Mouse (Mus musculus) CH12.LX (cell line): ENCODE measurements around the gene Taf1a. TPM values are rescaled to one million over a fixed set of nuclear protein-coding genes. Genes with fewer than 3 reads are reported as not detected.

ENCODE experiments used
- DNase-seq: peaks from one replicate; pipeline ENCODE4 v3.0.0-alpha.2; 2013; ENCODE audit errors: extremely low read depth
- H3K27ac ChIP-seq: 2 replicates; pipeline ENCODE4 v1.5.1; 2012; ENCODE audit warnings: low read depth, mild to moderate bottlenecking, control low read depth, moderate library complexity; ENCODE audit not compliant: insufficient read depth
- H3K27me3 ChIP-seq: replicated peaks from 2 replicates; pipeline ENCODE3; 2012; ENCODE audit warnings: inconsistent platforms
- H3K36me3 ChIP-seq, 2 experiments: replicated peaks in 1 of 2; 2 replicates each; pipeline versions ENCODE3 to v1.6.1; 2012; ENCODE audit warnings: inconsistent platforms in 1 of 2, low read length in 1 of 2, mild to moderate bottlenecking in 1 of 2, mixed read lengths in 1 of 2, moderate library complexity in 1 of 2; ENCODE audit not compliant: control insufficient read depth in 1 of 2, insufficient read depth in 1 of 2
- H3K4me1 ChIP-seq, 2 experiments: 2 replicates each; pipeline ENCODE4 v1.6.1; 2012; ENCODE audit warnings: inconsistent platforms in 1 of 2, moderate library complexity in 1 of 2; ENCODE audit not compliant: insufficient read depth in 2 of 2, control insufficient read depth in 1 of 2
- H3K4me2 ChIP-seq: 2 replicates; pipeline ENCODE4 v1.6.1; 2012; ENCODE audit warnings: low read depth, mild to moderate bottlenecking, control low read depth; ENCODE audit not compliant: poor library complexity, insufficient read depth, severe bottlenecking
- H3K4me3 ChIP-seq, 3 experiments: fragments of 150-350 bp in 1 of 3; sonication (generic) in 1 of 3; replicated peaks in 1 of 3; 2 replicates each; pipeline versions ENCODE3 to v1.5.1; 2011 to 2012; ENCODE audit warnings: low read depth in 2 of 3, low read length in 2 of 3, mild to moderate bottlenecking in 2 of 3, moderate library complexity in 2 of 3, control low read depth in 1 of 3, improper control_type of control experiment in 1 of 3, inconsistent platforms in 1 of 3, mixed read lengths in 1 of 3; ENCODE audit not compliant: poor library complexity in 1 of 3
- H3K79me2 ChIP-seq: replicated peaks from 2 replicates; pipeline ENCODE4 v1.6.1; 2012; ENCODE audit warnings: mild to moderate bottlenecking, moderate library complexity; ENCODE audit not compliant: control insufficient read depth, poor library complexity, insufficient read depth, severe bottlenecking; ENCODE audit errors: extremely low read depth
- H3K9ac ChIP-seq: 2 replicates; pipeline ENCODE4 v1.6.1; 2012; ENCODE audit warnings: low read depth, mild to moderate bottlenecking, control low read depth, moderate library complexity; ENCODE audit not compliant: insufficient read depth
- H3K9me3 ChIP-seq: replicated peaks from 2 replicates; pipeline ENCODE3; 2012; ENCODE audit warnings: low read length, inconsistent platforms, mixed read lengths
- BHLHE40 ChIP-seq: IDR thresholded peaks from 2 replicates; pipeline ENCODE4 v1.6.1; 2011; ENCODE audit warnings: mild to moderate bottlenecking, low read depth, low read length, improper control_type of control experiment
- CHD1 ChIP-seq: IDR thresholded peaks from 2 replicates; pipeline ENCODE4 v1.6.1; 2012; ENCODE audit warnings: low read depth, low read length, improper control_type of control experiment, inconsistent platforms
- CHD2 ChIP-seq: IDR thresholded peaks from 2 replicates; pipeline ENCODE4 v1.6.1; 2011; ENCODE audit warnings: low read length, improper control_type of control experiment
- CTCF ChIP-seq, 2 experiments: IDR thresholded peaks in 1 of 2; conservative IDR thresholded peaks in 1 of 2; 2 replicates each; pipeline ENCODE4 v1.5.1; 2011 to 2012; ENCODE audit warnings: low read depth in 2 of 2, low read length in 2 of 2, improper control_type of control experiment in 1 of 2, inconsistent platforms in 1 of 2, mild to moderate bottlenecking in 1 of 2, moderate library complexity in 1 of 2
- E2F4 ChIP-seq: IDR thresholded peaks from 2 replicates; pipeline ENCODE4 v1.6.1; 2011; ENCODE audit warnings: low read depth, low read length, improper control_type of control experiment; ENCODE audit not compliant: insufficient replicate concordance
- ELF1 ChIP-seq: IDR thresholded peaks from 2 replicates; pipeline ENCODE4 v1.6.1; 2014; ENCODE audit warnings: low read depth, mild to moderate bottlenecking, inconsistent platforms, low read length, improper control_type of control experiment
- EP300 ChIP-seq: IDR thresholded peaks from 2 replicates; pipeline ENCODE4 v1.6.1; 2011; ENCODE audit warnings: low read length, improper control_type of control experiment
- ETS1 ChIP-seq: conservative IDR thresholded peaks from 2 replicates; pipeline ENCODE4 v1.6.1; 2012; ENCODE audit warnings: low read depth, mild to moderate bottlenecking, inconsistent platforms, low read length, improper control_type of control experiment, moderate library complexity
- GABPA ChIP-seq: IDR thresholded peaks from 2 replicates; pipeline ENCODE4 v1.6.1; 2012; ENCODE audit warnings: low read depth, low read length, improper control_type of control experiment, inconsistent platforms; ENCODE audit not compliant: insufficient replicate concordance
- HCFC1 ChIP-seq: IDR thresholded peaks from 2 replicates; pipeline ENCODE4 v1.6.1; 2012; ENCODE audit warnings: low read depth, mild to moderate bottlenecking, inconsistent platforms, low read length, improper control_type of control experiment
- IRF4 ChIP-seq: IDR thresholded peaks from 2 replicates; pipeline ENCODE4 v1.6.1; 2014; ENCODE audit warnings: low read depth, mild to moderate bottlenecking, inconsistent platforms, low read length, improper control_type of control experiment
- JUN ChIP-seq: IDR thresholded peaks from 2 replicates; pipeline ENCODE4 v1.6.1; 2011; ENCODE audit warnings: low read depth, mild to moderate bottlenecking, low read length, improper control_type of control experiment, moderate library complexity; ENCODE audit not compliant: insufficient read depth
- JUND ChIP-seq: conservative IDR thresholded peaks from 2 replicates; pipeline ENCODE4 v1.6.1; 2011; ENCODE audit warnings: low read depth, low read length, improper control_type of control experiment
- KAT2A ChIP-seq: IDR thresholded peaks from 2 replicates; pipeline ENCODE4 v1.6.1; 2012; ENCODE audit warnings: low read length, improper control_type of control experiment, inconsistent platforms; ENCODE audit not compliant: insufficient replicate concordance
- MAFK ChIP-seq: IDR thresholded peaks from 2 replicates; pipeline ENCODE4 v1.6.1; 2011; ENCODE audit warnings: low read length, improper control_type of control experiment; ENCODE audit not compliant: insufficient replicate concordance
- MAX ChIP-seq: IDR thresholded peaks from 2 replicates; pipeline ENCODE4 v1.6.1; 2011; ENCODE audit warnings: low read length, improper control_type of control experiment
- MAZ ChIP-seq: IDR thresholded peaks from 2 replicates; pipeline ENCODE4 v1.6.1; 2012; ENCODE audit warnings: low read depth, mild to moderate bottlenecking, inconsistent platforms, low read length, improper control_type of control experiment, moderate library complexity
- MEF2A ChIP-seq: IDR thresholded peaks from 2 replicates; pipeline ENCODE4 v1.6.1; 2014; ENCODE audit warnings: low read depth, mild to moderate bottlenecking, inconsistent platforms, low read length, improper control_type of control experiment, borderline replicate concordance
- MXI1 ChIP-seq: IDR thresholded peaks from 2 replicates; pipeline ENCODE4 v1.6.1; 2011; ENCODE audit warnings: mild to moderate bottlenecking, low read depth, low read length, improper control_type of control experiment
- MYC ChIP-seq: IDR thresholded peaks from 2 replicates; pipeline ENCODE4 v1.6.1; 2011; ENCODE audit warnings: low read depth, mild to moderate bottlenecking, improper control_type of control experiment, low read length
- NELFE ChIP-seq: IDR thresholded peaks from 2 replicates; pipeline ENCODE4 v1.6.1; 2011; ENCODE audit warnings: low read depth, low read length, improper control_type of control experiment
- NRF1 ChIP-seq: IDR thresholded peaks from 2 replicates; pipeline ENCODE4 v1.6.1; 2014; ENCODE audit warnings: low read depth, mild to moderate bottlenecking, inconsistent platforms, low read length, improper control_type of control experiment, moderate library complexity
- PAX5 ChIP-seq: IDR thresholded peaks from 2 replicates; pipeline ENCODE4 v1.6.1; 2012; ENCODE audit warnings: low read length, inconsistent platforms, mixed read lengths
- POLR2A ChIP-seq: IDR thresholded peaks from 2 replicates; pipeline ENCODE4 v1.6.1; 2011; ENCODE audit warnings: low read depth, mild to moderate bottlenecking, improper control_type of control experiment, low read length
- POLR2AphosphoS2 ChIP-seq: IDR thresholded peaks from 2 replicates; pipeline ENCODE4 v1.6.1; 2011; ENCODE audit warnings: low read depth, low read length, improper control_type of control experiment
- RAD21 ChIP-seq: IDR thresholded peaks from 2 replicates; pipeline ENCODE4 v1.6.1; 2011; ENCODE audit warnings: low read depth, mild to moderate bottlenecking, low read length, improper control_type of control experiment, moderate library complexity
- RCOR1 ChIP-seq: conservative IDR thresholded peaks from 2 replicates; pipeline ENCODE4 v1.6.1; 2012; ENCODE audit warnings: low read depth, mild to moderate bottlenecking, inconsistent platforms, low read length, improper control_type of control experiment
- SIN3A ChIP-seq: IDR thresholded peaks from 2 replicates; pipeline ENCODE4 v1.6.1; 2012; ENCODE audit warnings: low read length, improper control_type of control experiment, inconsistent platforms
- TBP ChIP-seq: conservative IDR thresholded peaks from 2 replicates; pipeline ENCODE4 v1.6.1; 2011; ENCODE audit warnings: low read depth, low read length, improper control_type of control experiment
- TCF12 ChIP-seq: IDR thresholded peaks from 2 replicates; pipeline ENCODE4 v1.6.1; 2014; ENCODE audit warnings: low read depth, mild to moderate bottlenecking, inconsistent platforms, low read length, improper control_type of control experiment
- UBTF ChIP-seq: IDR thresholded peaks from 2 replicates; pipeline ENCODE4 v1.6.1; 2012; ENCODE audit warnings: low read depth, mild to moderate bottlenecking, inconsistent platforms, low read length, improper control_type of control experiment, moderate library complexity
- USF1 ChIP-seq: IDR thresholded peaks from 2 replicates; pipeline ENCODE4 v1.6.1; 2014; ENCODE audit warnings: low read depth, mild to moderate bottlenecking, inconsistent platforms, low read length, improper control_type of control experiment
- USF2 ChIP-seq: conservative IDR thresholded peaks from 2 replicates; pipeline ENCODE4 v1.6.1; 2011; ENCODE audit warnings: low read depth, low read length, improper control_type of control experiment
- ZC3H11A ChIP-seq: IDR thresholded peaks from 2 replicates; pipeline ENCODE4 v1.6.1; 2012; ENCODE audit warnings: low read depth, mild to moderate bottlenecking, inconsistent platforms, low read length, improper control_type of control experiment
- ZKSCAN1 ChIP-seq: IDR thresholded peaks from 2 replicates; pipeline ENCODE4 v1.6.1; 2012; ENCODE audit warnings: low read depth, inconsistent platforms, low read length, improper control_type of control experiment, borderline replicate concordance
- ZMIZ1 ChIP-seq: IDR thresholded peaks from 2 replicates; pipeline ENCODE4 v1.6.1; 2012; ENCODE audit warnings: low read depth, mild to moderate bottlenecking, inconsistent platforms, low read length, improper control_type of control experiment
- ZNF384 ChIP-seq: IDR thresholded peaks from 2 replicates; pipeline ENCODE4 v1.6.1; 2012; ENCODE audit warnings: low read depth, low read length, improper control_type of control experiment, inconsistent platforms
- dilution Hi-C: fragments of 300-500 bp; cut with MboI; formaldehyde crosslinking; loops from 2 replicates; pipeline ENCODE4 v1.14.3; 2020; ENCODE audit warnings: low sequenced_read_pairs; ENCODE audit not compliant: extremely low pct_unique_long_range_greater_than_20kb, extremely low pct_ligation_motif_present
- in situ Hi-C: fragments of 300-500 bp; cut with MboI; formaldehyde crosslinking; loops from 3 replicates; pipeline ENCODE4 v1.14.3; 2019; ENCODE audit warnings: low sequenced_read_pairs, low pct_ligation_motif_present, low pct_unique_long_range_greater_than_20kb, mixed read lengths
- polyA plus RNA-seq: library from polyadenylated mRNA; unstranded; fragments of >175 nt; gene quantifications from 2 replicates; pipeline ENCODE4 v1.2.1, GENCODE M21; 2012; ENCODE audit warnings: low read depth; ENCODE audit not compliant: insufficient read length
- total RNA-seq, 2 experiments: library from RNA; depleted of rRNA; stranded (reverse); fragments of 300-350 nt in 1 of 2; fragments of >200 nt in 1 of 2; gene quantifications; 2 replicates each; pipeline ENCODE4 v1.2.3; 2012 to 2014

The Taf1a gene
- 12.3 and 18.0 TPM in 2 replicates for total RNA-seq (2012; rRNA removed)
- total RNA-seq (2014; rRNA removed), result 20.6 and 21.9 TPM in 2 replicates
- 24.8 and 27.2 TPM in 2 replicates for polyA plus RNA-seq

DNA sequence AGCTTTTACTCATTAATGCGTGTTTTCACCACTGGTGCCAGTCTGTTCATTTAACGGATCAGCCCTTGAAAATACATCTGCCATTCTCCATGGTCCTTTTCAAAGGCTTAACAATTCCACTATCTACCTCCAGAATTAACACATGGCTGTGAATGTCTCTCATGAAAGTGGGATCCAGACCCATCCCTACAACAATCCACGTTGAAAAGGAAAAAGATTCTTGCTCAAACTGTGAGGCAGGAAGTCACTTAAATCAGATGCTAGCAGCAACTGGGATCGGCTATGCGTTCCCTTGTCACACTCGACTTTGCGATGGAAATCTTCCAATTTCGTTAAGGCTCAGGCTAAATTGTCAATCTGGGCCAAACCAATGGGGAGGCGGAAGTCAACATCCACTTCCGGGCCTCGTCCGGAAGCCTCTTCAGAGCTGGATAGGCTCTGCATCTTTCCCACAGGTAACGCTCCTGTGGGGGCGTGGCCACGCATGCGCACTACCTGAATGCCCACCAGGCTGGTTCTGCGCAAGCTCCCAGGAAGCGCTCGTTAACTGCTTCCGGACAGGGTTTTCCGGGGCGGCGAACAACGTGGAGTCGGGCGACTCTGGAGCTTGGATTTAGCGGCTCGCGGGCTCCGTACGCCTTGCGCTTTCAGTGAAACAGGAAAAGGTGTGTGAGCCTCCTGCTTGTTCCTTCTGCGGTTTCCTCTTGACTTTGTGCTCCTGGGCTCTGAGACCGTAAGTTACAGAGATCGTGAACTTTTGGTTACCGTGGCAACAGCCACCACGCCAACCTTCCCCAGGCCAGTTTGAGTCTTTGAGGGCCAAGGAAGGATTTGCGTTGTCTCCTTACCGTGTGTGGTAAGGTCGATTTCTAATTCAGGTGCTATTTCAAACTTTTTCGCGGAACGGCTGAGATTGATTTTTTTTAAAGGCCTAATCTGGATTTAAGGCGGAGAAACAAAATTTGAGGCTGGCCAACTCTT, at the start of gene Taf1a:
Taf1a (plus strand) TSS at position 556 of the 981 bp plus-strand sequence.
- Histone ChIP-seq H3K79me2 (peaks cover 20% of the 10 kb centered on the region), H3K27me3 (no peaks in the 10 kb centered on the region), H3K9me3 (no peaks in the 10 kb centered on the region), H3K4me1 (peaks cover 5 to 21% of the 10 kb centered on the region in 2 experiments; a peak in 3 of 4 replicates), H3K9ac (peak within 1 kb of the TSS; percentile 63), H3K4me2 (peak within 1 kb of the TSS; percentile 93), H3K27ac (peak within 1 kb of the TSS; percentile 42), H3K4me3 (peak within 1 kb of the TSS; percentile 86 to 98 (median 86)), H3K36me3 (peaks cover 9 to 26% of the 10 kb centered on the region in 2 experiments)
- in situ Hi-C loops, result no loop called here
- DNase-seq, result peak; percentile 98
- dilution Hi-C loops, result no loop called here
- TF ChIP-seq CHD2 (0 out of 2 replicates have a peak, but pooled peaks have one; percentile 18), USF1 (no peak), JUN (peak; percentile 33; the same call in 1 of the 2 replicates), MAFK (no peak), IRF4 (peak; percentile 46; the same call in 1 of the 2 replicates), ZMIZ1 (peak; percentile 31; the same call in 1 of the 2 replicates), HCFC1 (peak; percentile 88), TBP (0 out of 2 replicates have a peak, but pooled peaks have one; percentile 22), NELFE (peak; percentile 84), TCF12 (peak; percentile 79), UBTF (no peak), CHD1 (no peak), MAX (peak; percentile 88), SIN3A (peak; percentile 97), KAT2A (peak; percentile 86; the same call in 1 of the 2 replicates), POLR2AphosphoS2 (0 out of 2 replicates have a peak, but pooled peaks have one; percentile 42), E2F4 (no peak), CTCF (conservative IDR thresholded peaks at IDR 0.05 in 1 of 2, IDR thresholded peaks at IDR 0.05 in 1 of 2; ENCODE audit: low read depth in 2 of 2, low read length in 2 of 2) (no peak), ZKSCAN1 (no peak), MXI1 (peak; percentile 99), RCOR1 (no peak), USF2 (no peak), EP300 (no peak), PAX5 (no peak), MYC (peak; percentile 85), ZC3H11A (no peak), RAD21 (no peak), NRF1 (peak; percentile 99), JUND (no peak), POLR2A (peak; percentile 87), MAZ (no peak), ETS1 (no peak), GABPA (no peak; the same call in 1 of the 2 replicates), ZNF384 (no peak), MEF2A (no peak), BHLHE40 (no peak), ELF1 (peak; percentile 99)
